Mouse (Mus musculus) heart, embryonic 12.5 days (tissue): ENCODE data around the gene Ppp1r14a. TPM values are rescaled to one million over a fixed set of nuclear protein-coding genes. Genes with fewer than 3 reads are reported as not detected.

Experiments
- ATAC-seq: fragments of 200-750 bp; cut with Nextera tagmentation; 2 replicates; pipeline ENCODE4 v1.8.0; 2017; ENCODE audit warnings: moderate TSS enrichment, moderate library complexity; ENCODE audit not compliant: insufficient number of reproducible peaks, low FRiP score
- H3K27ac ChIP-seq: fragments of 300-500 bp; sonication (generic); 2 replicates; pipeline ENCODE4 v1.5.1; 2016; ENCODE audit warnings: mild to moderate bottlenecking, moderate library complexity; ENCODE audit not compliant: poor library complexity, severe bottlenecking
- H3K27me3 ChIP-seq: fragments of 300-500 bp; sonication (generic); replicated peaks from 2 replicates; pipeline ENCODE4 v1.6.1; 2016; ENCODE audit warnings: mild to moderate bottlenecking, moderate library complexity
- H3K36me3 ChIP-seq: fragments of 300-500 bp; sonication (generic); 2 replicates; pipeline ENCODE4 v1.6.1; 2016; ENCODE audit warnings: mild to moderate bottlenecking, moderate library complexity
- H3K4me1 ChIP-seq: fragments of 300-500 bp; sonication (generic); replicated peaks from 2 replicates; pipeline ENCODE4 v1.6.1; 2016; ENCODE audit warnings: mild to moderate bottlenecking
- H3K4me2 ChIP-seq: fragments of 300-500 bp; sonication (generic); 2 replicates; pipeline ENCODE4 v1.6.1; 2016; ENCODE audit warnings: mild to moderate bottlenecking, moderate library complexity
- H3K4me3 ChIP-seq: fragments of 300-500 bp; sonication (generic); 2 replicates; pipeline ENCODE4 v1.5.1; 2016; ENCODE audit warnings: mild to moderate bottlenecking
- H3K9ac ChIP-seq: fragments of 300-500 bp; sonication (generic); 2 replicates; pipeline ENCODE4 v1.6.1; 2016; ENCODE audit warnings: mild to moderate bottlenecking, moderate library complexity
- H3K9me3 ChIP-seq: fragments of 300-500 bp; sonication (generic); replicated peaks from 2 replicates; pipeline ENCODE4 v1.6.1; 2016; ENCODE audit warnings: mild to moderate bottlenecking, moderate library complexity
- WGBS: fragments of 180-500 bp; shearing (Covaris S2); methylation state at CpG from one replicate; pipeline ENCODE4 v1.1.7; 2016; 5-methylcytosine and 5-hydroxymethylcytosine counted together
- polyA plus RNA-seq: library from polyadenylated mRNA; unstranded; fragments of >200 nt; fragmentation: Nextera tagmentation; extraction: Ambion mirVana; gene quantifications from 2 replicates; pipeline ENCODE4 v1.2.1, GENCODE M21; 2016

Ppp1r14a gene
- polyA plus RNA-seq, 1 experiment from 2014 or later = 13.2 TPM

DNA sequence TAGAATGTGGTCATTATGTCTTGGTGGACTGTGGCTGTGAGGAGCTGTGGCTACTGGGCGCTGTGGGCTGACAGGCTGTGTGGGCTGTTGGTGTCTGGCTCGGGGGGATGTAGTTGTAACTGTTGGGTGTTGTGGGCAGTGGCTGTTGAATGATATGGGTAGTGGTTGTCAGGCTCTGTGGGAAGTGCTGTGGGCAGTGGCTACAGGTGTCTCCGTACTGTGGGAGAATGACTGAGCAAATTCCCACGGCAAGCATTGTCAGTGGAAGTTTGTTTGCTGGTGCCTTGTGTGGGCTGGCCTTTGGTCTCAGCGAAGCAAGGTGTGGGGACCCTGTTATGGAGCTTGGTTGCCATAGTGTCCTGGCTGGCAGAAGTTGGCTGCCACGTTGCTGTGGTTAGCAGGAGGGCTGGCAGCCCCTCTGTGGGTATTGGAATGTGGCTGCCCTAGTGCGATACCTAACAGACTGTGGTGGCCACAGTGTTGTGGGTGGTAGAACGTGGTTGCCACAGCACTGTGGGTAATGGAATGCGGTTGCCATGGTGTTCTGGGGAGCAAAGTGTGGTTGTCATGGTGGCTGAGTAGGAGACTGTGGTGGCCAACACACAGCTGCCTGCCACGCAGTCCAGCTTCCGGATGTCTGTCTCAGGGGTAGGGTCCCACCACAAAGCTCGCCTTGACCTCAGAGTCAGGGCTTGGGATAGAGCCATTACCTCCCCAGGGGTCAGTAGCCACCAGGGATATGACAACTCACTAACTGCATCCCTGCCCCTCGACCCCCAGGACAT, 25.9 kb downstream of the Ppp1r14a start:
- Histone ChIP-seq H3K4me1 (peaks cover 38% of the 10 kb centered on the region), H3K27ac (no peak overlapping the region), H3K9me3 (no peaks in the 10 kb centered on the region), H3K36me3 (no peaks in the 10 kb centered on the region), H3K27me3 (peaks cover 63% of the 10 kb centered on the region), H3K9ac (no peak overlapping the region), H3K4me2 (no peak overlapping the region), H3K4me3 (no peak overlapping the region)
- no peak for ATAC-seq
- WGBS = 75% methylated on average over 13 of the region's 13 CpGs

DNA sequence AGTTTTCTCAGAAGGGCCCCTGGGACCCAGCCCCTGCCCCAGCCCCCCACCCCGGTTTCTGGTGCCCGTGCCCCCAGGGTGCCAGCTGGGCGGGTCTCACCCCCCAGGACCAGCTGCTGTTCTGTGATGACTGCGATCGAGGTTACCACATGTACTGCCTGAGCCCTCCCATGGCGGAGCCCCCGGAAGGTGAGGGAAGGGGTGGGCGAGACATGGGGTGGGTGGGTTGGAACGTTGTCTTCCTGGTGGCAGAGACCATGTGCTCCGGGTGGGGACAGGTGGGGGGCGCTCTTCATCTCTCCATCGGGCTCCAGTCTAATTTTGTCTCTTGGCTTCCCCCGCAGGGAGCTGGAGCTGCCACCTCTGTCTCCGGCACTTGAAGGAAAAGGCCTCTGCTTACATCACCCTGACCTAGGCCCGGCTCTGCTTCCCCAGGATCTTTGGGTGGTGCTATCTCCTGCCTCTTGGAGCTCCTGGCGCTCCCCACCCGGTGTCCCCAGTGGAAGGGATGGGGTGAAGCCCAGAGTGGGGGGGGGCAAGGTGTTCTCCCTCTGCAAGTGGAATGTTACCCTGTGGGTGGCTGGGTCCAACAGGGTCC, 27.1 kb downstream of the Ppp1r14a start:
- no peak overlapping the region for H3K4me2 ChIP-seq

DNA sequence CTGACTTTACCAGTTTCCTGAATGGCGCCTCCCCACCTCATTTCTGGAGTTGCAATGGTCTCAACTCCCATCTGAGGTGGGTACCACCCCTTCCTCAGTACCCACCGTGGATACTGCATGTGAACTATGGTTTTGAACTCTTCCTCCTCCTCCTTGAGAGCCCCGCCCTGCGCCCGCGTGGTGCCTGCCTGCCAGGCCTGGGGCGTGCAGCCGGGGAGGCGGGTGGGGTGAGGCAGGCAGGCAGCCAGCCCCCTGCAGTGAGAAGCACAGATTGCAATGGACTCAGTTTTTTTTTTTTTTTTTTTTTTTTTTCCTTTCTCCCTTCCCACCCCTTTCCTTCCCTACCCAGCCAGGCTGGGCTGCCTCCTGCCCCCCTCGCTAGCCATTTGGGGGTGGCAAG, 27.9 kb downstream of the Ppp1r14a start:
- Histone ChIP-seq H3K4me1 (peaks cover 38% of the 10 kb centered on the region), H3K9me3 (no peaks in the 10 kb centered on the region), H3K36me3 (no peaks in the 10 kb centered on the region), H3K4me3 (no peak overlapping the region), H3K27ac (0 out of 2 replicates have a peak overlapping the region, but pooled peaks have one; percentile 36), H3K27me3 (peaks cover 60% of the 10 kb centered on the region), H3K9ac (no peak overlapping the region), H3K4me2 (peak overlapping the region; percentile 18; the same call in 1 of the 2 replicates)
- peak; percentile 46 for ATAC-seq
- WGBS = 8% methylated on average over 10 of the region's 10 CpGs

More for the DNA sequence above, 27.1 kb downstream of the Ppp1r14a start:
- Histone ChIP-seq H3K27me3 (peaks cover 57% of the 10 kb centered on the region), H3K9me3 (no peaks in the 10 kb centered on the region), H3K4me1 (peaks cover 38% of the 10 kb centered on the region), H3K9ac (no peak overlapping the region), H3K27ac (no peak overlapping the region), H3K36me3 (no peaks in the 10 kb centered on the region), H3K4me3 (no peak overlapping the region)
- ATAC-seq = no peak
- WGBS = 55% methylated on average over 17 of the region's 17 CpGs

DNA sequence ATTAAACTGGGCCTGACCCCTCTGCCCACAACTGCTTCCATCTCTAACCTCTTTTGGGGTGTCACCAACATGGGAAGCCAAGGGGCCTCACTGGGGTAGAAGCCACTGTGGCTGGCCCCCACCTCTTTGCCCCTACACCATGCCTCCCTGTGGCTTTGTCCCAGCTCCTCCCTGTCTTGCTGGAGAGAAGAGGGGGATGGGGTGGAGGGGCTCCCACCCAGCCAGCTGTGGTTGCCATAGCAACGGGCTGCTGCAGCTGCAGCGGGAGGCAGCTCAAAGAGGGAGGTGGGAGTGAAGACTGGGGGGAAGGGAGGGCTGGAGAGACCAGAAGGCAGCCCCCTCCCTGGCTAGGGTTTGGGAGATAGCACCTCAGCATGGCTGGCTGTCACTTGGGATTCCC, 28.4 kb downstream of the Ppp1r14a start:
- Histone ChIP-seq H3K4me3 (no peak overlapping the region), H3K27ac (no peak overlapping the region), H3K9ac (no peak overlapping the region), H3K36me3 (no peaks in the 10 kb centered on the region), H3K4me1 (peaks cover 38% of the 10 kb centered on the region), H3K27me3 (peaks cover 60% of the 10 kb centered on the region), H3K9me3 (no peaks in the 10 kb centered on the region), H3K4me2 (peak overlapping the region; percentile 10)
- ATAC-seq = peak; percentile 63
- WGBS = 0% methylated on average over 2 of the region's 2 CpGs

DNA sequence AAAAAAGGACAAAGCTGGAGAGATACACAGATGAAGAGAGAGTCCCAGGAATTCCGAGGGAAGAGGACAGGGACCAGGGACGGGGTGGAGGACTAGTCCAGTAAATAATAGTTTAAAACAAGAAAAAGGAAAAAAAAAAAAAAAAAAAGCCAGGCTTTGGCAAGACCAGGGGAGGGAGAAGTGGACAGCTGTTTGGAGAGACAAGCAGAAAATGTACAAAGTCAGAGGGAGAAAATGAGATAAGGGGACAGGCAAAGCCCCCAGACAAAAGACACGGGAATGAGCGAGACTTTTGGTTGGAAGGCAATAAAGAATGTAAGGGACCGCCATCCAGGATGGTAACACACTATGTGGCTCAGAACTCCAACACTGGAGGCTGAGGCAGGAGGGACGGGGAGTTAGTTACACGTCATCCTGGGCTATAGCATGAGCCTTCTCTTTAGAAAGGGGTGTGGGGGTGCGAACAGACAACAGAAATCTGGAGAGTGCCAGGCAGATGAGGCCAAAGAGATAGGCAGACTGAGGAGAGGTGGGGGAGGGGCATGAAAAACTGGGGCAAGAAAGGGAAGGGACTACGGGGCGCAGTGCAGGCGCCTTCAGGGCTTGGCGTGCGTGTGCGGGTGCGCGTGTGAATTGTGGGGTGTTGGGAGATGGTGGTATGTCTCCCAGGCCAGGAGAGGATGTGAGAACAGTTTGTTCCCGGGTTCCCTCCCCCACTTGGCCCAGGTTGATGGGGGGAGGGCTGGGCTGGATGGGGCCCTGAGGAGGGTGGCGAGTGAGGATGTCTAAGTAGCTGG, 29.2 kb downstream of the Ppp1r14a start:
- Histone ChIP-seq H3K36me3 (no peaks in the 10 kb centered on the region), H3K9ac (no peak overlapping the region; the same call in 1 of the 2 replicates), H3K4me2 (peak overlapping the region; percentile 52), H3K4me1 (peaks cover 38% of the 10 kb centered on the region), H3K27me3 (peaks cover 56% of the 10 kb centered on the region), H3K27ac (no peak overlapping the region), H3K9me3 (no peaks in the 10 kb centered on the region), H3K4me3 (peak overlapping the region; percentile 12; the same call in 1 of the 2 replicates)
- ATAC-seq = no peak
- 3% methylated on average over 18 of the region's 18 CpGs for WGBS

DNA sequence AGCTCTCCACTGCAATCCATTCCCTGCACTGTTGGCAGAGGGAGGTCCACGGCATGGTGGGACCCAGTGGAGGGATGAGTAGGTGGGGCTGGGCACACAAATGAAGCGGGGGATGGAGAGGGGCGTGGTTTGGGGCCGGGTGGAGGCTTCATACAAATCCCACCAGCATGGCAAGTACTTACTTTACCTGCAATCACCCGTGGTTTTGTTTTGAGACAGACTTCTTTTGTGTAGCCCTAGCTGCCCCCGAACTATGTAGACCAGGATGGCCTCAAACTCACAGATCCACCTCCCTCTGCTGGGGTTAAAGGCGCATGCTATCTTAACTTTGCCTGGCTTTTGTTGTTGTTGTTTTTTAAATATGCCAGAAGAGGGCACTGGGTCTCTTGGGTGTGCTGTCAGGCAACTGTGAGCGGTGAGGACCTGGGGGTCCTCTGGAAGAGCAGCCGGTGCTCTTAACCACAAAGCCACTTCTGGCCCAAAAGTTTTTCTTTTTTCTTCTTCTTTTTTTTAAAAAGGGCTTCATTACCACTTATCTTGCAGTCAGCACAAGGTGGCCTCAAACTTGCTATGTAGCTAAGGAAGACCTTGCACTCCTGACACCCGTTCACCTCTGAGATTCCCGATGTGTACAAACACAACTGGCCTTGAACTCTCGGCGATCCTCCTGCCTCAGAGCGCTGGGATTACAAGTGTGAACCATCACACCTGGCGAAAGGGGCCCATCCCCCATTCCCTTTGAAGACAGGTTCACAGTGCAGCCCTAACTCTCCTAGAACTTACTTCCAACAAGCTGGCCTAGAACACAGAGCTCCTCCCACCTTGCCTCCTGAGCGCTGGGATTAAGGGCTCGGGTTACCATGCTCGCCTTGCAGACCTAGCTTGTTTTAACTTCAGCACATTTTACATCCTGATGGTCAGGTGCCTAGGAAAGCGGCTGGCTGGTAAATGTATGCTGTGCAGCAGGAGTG, 30.5 kb downstream of the Ppp1r14a start:
- ATAC-seq = no peak
- H3K27ac ChIP-seq = no peak overlapping the region
- H3K4me3 ChIP-seq = 0 out of 2 replicates have a peak overlapping the region, but pooled peaks have one; percentile 12
- peaks cover 4% of the 10 kb centered on the region; the same call in 1 of the 2 replicates for H3K36me3 ChIP-seq
- H3K4me1 ChIP-seq = peaks cover 38% of the 10 kb centered on the region
- peak overlapping the region; percentile 52 for H3K4me2 ChIP-seq
- WGBS = 11% methylated on average over 19 of the region's 19 CpGs
- H3K9ac ChIP-seq = no peak overlapping the region
- H3K27me3 ChIP-seq = peaks cover 53% of the 10 kb centered on the region
- no peaks in the 10 kb centered on the region for H3K9me3 ChIP-seq

DNA sequence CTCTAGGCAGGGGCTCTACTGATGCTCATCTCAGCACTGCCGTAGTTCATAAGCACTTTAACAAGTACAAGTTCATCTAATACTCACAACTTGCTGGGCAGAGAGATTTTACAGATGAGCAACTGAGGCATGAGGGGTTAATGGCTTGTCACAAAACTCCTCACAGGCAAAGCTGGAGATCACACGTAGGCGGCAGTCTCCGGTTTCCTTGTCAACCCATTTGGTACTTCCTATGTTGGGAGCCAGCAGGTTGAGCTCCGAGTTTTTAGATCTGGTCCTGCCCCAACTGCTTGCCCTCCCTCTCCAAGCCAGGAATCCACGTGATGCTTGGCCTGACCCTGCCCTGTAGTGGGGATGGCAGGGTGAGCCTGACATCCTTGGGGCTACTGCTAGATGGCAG, 38.0 kb downstream of the Ppp1r14a start:
- H3K4me3 ChIP-seq = no peak overlapping the region
- H3K4me1 ChIP-seq = no peaks in the 10 kb centered on the region
- H3K27me3 ChIP-seq = peaks cover 12% of the 10 kb centered on the region; the same call in 1 of the 2 replicates
- H3K4me2 ChIP-seq = no peak overlapping the region
- no peaks in the 10 kb centered on the region for H3K9me3 ChIP-seq
- 76% methylated on average over 6 of the region's 6 CpGs for WGBS
- no peak overlapping the region for H3K9ac ChIP-seq
- peaks cover 20% of the 10 kb centered on the region for H3K36me3 ChIP-seq
- H3K27ac ChIP-seq = no peak overlapping the region
- ATAC-seq = no peak

DNA sequence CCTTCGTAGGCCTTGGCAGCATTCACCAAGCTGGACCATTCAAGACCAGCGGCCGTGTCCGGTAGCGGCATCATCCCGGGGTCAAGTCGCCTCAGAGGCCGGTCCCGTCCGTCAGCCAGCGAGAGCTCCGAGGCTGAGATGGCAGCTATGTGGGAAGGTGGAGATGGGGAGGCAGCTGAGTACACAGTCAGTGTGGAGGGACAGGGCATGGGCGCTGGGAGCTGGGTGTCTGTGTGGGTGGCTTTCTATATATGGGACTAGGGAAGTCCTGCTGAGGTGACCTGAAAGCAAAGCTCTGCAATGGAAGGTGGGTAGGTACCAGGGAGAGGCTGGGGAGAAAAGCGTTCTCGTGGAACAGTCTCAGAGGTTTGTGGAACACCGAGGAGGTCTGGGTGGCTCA, 39.9 kb downstream of the Ppp1r14a start:
- 86% methylated on average over 16 of the region's 16 CpGs for WGBS
- Histone ChIP-seq H3K9ac (no peak overlapping the region), H3K9me3 (no peaks in the 10 kb centered on the region), H3K4me3 (no peak overlapping the region), H3K4me1 (no peaks in the 10 kb centered on the region), H3K36me3 (peaks cover 18% of the 10 kb centered on the region), H3K4me2 (no peak overlapping the region), H3K27ac (no peak overlapping the region), H3K27me3 (peaks cover 12% of the 10 kb centered on the region; the same call in 1 of the 2 replicates)
- ATAC-seq = no peak

DNA sequence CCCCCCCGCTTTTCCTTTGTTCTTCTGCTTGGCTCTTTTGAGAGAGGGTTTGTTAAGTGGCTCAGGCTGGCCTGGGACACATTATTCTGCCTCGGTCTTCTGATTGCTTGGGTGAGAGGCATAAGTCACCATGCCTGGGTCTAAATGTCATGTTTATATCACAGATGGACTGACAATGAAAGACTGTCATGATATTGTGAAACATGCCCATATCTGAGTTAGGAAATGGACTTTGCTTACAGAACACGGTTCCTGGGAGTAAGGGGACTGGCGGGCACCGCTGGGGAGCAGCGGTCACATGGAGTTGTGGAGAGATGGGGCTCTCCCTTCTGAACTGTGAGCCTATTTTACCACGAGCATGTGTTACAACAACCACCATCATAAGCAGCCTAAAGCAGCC, 45.0 kb downstream of the Ppp1r14a start:
- H3K9me3 ChIP-seq = no peaks in the 10 kb centered on the region
- peaks cover 2% of the 10 kb centered on the region; the same call in 1 of the 2 replicates for H3K4me1 ChIP-seq
- H3K27ac ChIP-seq = no peak overlapping the region
- no peak overlapping the region for H3K9ac ChIP-seq
- no peak overlapping the region for H3K4me2 ChIP-seq
- ATAC-seq = no peak
- peaks cover 6% of the 10 kb centered on the region; the same call in 1 of the 2 replicates for H3K36me3 ChIP-seq
- peaks cover 16% of the 10 kb centered on the region for H3K27me3 ChIP-seq
- H3K4me3 ChIP-seq = no peak overlapping the region
- 65% methylated on average over 6 of the region's 7 CpGs for WGBS

DNA sequence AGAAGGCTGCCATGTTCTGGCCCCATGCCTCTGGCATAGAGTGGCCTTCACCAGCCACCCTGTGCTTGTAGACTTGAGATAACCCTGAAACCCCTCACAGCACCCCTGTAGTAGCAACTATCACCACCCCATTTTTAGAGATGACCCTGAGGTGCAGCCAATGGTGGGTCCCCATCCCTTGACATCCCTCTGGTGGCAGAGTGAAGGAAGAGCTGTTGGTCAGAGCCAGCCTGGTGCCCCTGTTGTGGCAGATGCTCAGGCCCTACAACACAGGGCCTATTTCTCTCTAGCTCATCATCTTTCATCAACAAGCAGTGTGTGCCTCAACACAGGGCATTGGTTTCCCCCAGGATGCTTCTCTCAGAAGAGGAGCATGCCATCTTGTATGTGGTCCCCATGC, 46.2 kb downstream of the Ppp1r14a start:
- Histone ChIP-seq H3K27ac (no peak overlapping the region), H3K4me2 (no peak overlapping the region), H3K4me1 (peaks cover 5% of the 10 kb centered on the region; the same call in 1 of the 2 replicates), H3K4me3 (no peak overlapping the region), H3K9me3 (no peaks in the 10 kb centered on the region), H3K36me3 (peaks cover 6% of the 10 kb centered on the region; the same call in 1 of the 2 replicates), H3K27me3 (peaks cover 20% of the 10 kb centered on the region), H3K9ac (no peak overlapping the region)
- no peak for ATAC-seq
